Mouse (Mus musculus): Measurements from ENCODE around the gene Dnttip2.

GRCm38 (mm10) chr3:122235772-122236171 is 38.4 kb upstream of the Dnttip2 start:
- TF ChIP-seq CTCF (IDR thresholded peaks at IDR 0.05; ENCODE audit: extremely low read depth, insufficient read depth, insufficient read length, insufficient replicate concordance) (no peak), POLR2A (IDR thresholded peaks at IDR 0.05; ENCODE audit: low read depth, low read length) (no peak)
